Mouse (Mus musculus) liver, embryonic 14.5 days (tissue): ENCODE results near the gene Olfr231. TPM values are rescaled to one million over a fixed set of nuclear protein-coding genes. Genes with fewer than 3 reads are reported as not detected.

Experiments
- ATAC-seq: fragments of 200-750 bp; cut with Nextera tagmentation; 2 replicates; pipeline ENCODE4 v1.8.0; 2017; ENCODE audit warnings: moderate number of reproducible peaks, mild to moderate bottlenecking, moderate library complexity; ENCODE audit not compliant: insufficient read depth
- DNase-seq, 3 experiments: peaks; one replicate each; pipeline ENCODE4 v3.0.0-alpha.2; 2012 to 2013; ENCODE audit warnings: low read depth in 3 of 3, low spot score in 3 of 3
- H3K27ac ChIP-seq: fragments of 300-500 bp; sonication (generic); 2 replicates; pipeline ENCODE4 v1.5.1; 2014; ENCODE audit warnings: moderate library complexity, mild to moderate bottlenecking, control low read depth, inconsistent platforms
- H3K27me3 ChIP-seq: fragments of 300-500 bp; sonication (generic); 2 replicates; pipeline ENCODE4 v1.6.1; 2014; ENCODE audit warnings: mild to moderate bottlenecking, low read length, moderate library complexity; ENCODE audit not compliant: control insufficient read depth, insufficient read depth
- H3K36me3 ChIP-seq: fragments of 300-500 bp; sonication (generic); replicated peaks from 2 replicates; pipeline ENCODE4 v1.6.1; 2014; ENCODE audit warnings: low read depth; ENCODE audit not compliant: control insufficient read depth, insufficient read depth
- H3K4me1 ChIP-seq, 2 experiments: fragments of 200-500 bp in 1 of 2; fragments of 300-500 bp in 1 of 2; sonication (generic) in 1 of 2; replicated peaks; 2 replicates each; pipeline ENCODE4 v1.6.1; 2012 to 2014; ENCODE audit warnings: antibody characterized with exemption in 1 of 2, inconsistent platforms in 1 of 2, low read length in 1 of 2; ENCODE audit not compliant: control insufficient read depth in 2 of 2, insufficient read depth in 2 of 2
- H3K4me2 ChIP-seq: fragments of 300-500 bp; sonication (generic); 2 replicates; pipeline ENCODE4 v1.6.1; 2014; ENCODE audit warnings: low read depth, mild to moderate bottlenecking, control low read depth, moderate library complexity
- H3K4me3 ChIP-seq, 2 experiments: fragments of 200-500 bp in 1 of 2; fragments of 300-500 bp in 1 of 2; sonication (generic) in 1 of 2; 2 replicates each; pipeline ENCODE4 v1.5.1; 2012 to 2014; ENCODE audit warnings: low read depth in 2 of 2, low read length in 2 of 2, mild to moderate bottlenecking in 2 of 2, control low read depth in 1 of 2, inconsistent platforms in 1 of 2, moderate library complexity in 1 of 2; ENCODE audit not compliant: insufficient read depth in 1 of 2
- H3K9ac ChIP-seq: fragments of 300-500 bp; sonication (generic); replicated peaks from 2 replicates; pipeline ENCODE4 v1.6.1; 2014; ENCODE audit warnings: mild to moderate bottlenecking, control low read depth, moderate library complexity
- H3K9me3 ChIP-seq: fragments of 300-500 bp; sonication (generic); 2 replicates; pipeline ENCODE4 v1.6.1; 2016; ENCODE audit warnings: low read length, mixed read lengths; ENCODE audit not compliant: control insufficient read depth
- CTCF ChIP-seq: IDR thresholded peaks from 2 replicates; pipeline ENCODE4 v1.5.1; 2016; ENCODE audit warnings: antibody characterized with exemption, low read depth, control low read depth
- EP300 ChIP-seq: IDR thresholded peaks from 2 replicates; pipeline ENCODE4 v1.6.1; 2016; ENCODE audit warnings: antibody characterized with exemption, low read depth
- WGBS: fragments of 180-500 bp; shearing (Covaris S2); extraction: QIAGEN DNeasy Blood & Tissue Kit; methylation state at CpG from one replicate; pipeline ENCODE4 v1.1.7; 2014; ENCODE audit not compliant: insufficient replicate concordance; 5-methylcytosine and 5-hydroxymethylcytosine counted together
- polyA plus RNA-seq, 2 experiments: library from polyadenylated mRNA; depleted of rRNA in 1 of 2; stranded (reverse) in 1 of 2; unstranded in 1 of 2; fragments of >200 nt; fragmentation: Nextera tagmentation in 1 of 2; extraction: Ambion mirVana in 1 of 2; gene quantifications; 2 replicates each; pipeline versions ENCODE4 v1.2.1 to v1.2.3; 2012 to 2014

The Olfr231 gene
- polyA plus RNA-seq, 2 experiments = not detected

DNA sequence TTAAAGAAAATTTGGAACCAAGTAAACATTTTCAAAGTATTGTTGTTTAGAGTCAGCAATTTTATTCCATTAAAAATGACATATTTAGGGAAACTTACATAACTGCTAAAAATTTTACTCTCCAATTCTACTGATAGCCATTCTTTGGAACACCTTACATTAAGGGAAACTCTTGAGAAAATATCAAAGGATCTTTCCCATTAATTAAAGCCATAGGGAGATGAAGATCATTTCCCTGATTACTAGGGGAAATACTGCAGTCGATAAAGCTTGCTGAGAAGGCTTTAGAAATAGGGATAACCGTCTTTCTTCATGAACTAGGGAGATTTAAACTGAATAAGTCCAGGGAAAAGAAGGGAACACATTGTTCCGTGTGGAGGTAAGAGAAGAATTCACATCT is 10.3 kb upstream of the Olfr231 start, which contains the start of gene Olfr424:
Gene Olfr424 (plus strand): TSS at position 301 of the 400 bp plus-strand sequence.
- no peaks in the 10 kb centered on the region for H3K27me3 ChIP-seq
- H3K36me3 ChIP-seq = no peaks in the 10 kb centered on the region
- no peak within 1 kb of the TSS for H3K9ac ChIP-seq
- TF ChIP-seq EP300 (no peak), CTCF (no peak)
- DNase-seq = no peak
- 55% methylated on average over 3 of the region's 3 CpGs for WGBS
- H3K4me2 ChIP-seq = no peak within 1 kb of the TSS
- H3K4me1 ChIP-seq = no peaks in the 10 kb centered on the region
- no peak within 1 kb of the TSS for H3K27ac ChIP-seq
- no peak for ATAC-seq
- no peaks in the 10 kb centered on the region for H3K9me3 ChIP-seq
- H3K4me3 ChIP-seq = no peak within 1 kb of the TSS

- TF ChIP-seq EP300 (no peak), CTCF (no peak)
- Histone ChIP-seq H3K9ac (no peak overlapping the region), H3K4me3 (no peak overlapping the region), H3K36me3 (no peaks in the 10 kb centered on the region), H3K9me3 (no peaks in the 10 kb centered on the region), H3K4me2 (no peak overlapping the region), H3K27me3 (no peaks in the 10 kb centered on the region), H3K27ac (no peak overlapping the region), H3K4me1 (no peaks in the 10 kb centered on the region)
- ATAC-seq (no peak), DNase-seq (no peak)
- WGBS = 35% methylated on average over 2 of the region's 2 CpGs
Measured at GRCm38 (mm10) chr1:174103735-174104134, 17.2 kb downstream of the Olfr231 start.

- H3K4me3 ChIP-seq = no peak within 1 kb of the TSS
- H3K4me2 ChIP-seq = no peak within 1 kb of the TSS
- DNase-seq (no peak), ATAC-seq (no peak)
- H3K4me1 ChIP-seq = no peaks in the 10 kb centered on the region
- no peak within 1 kb of the TSS for H3K27ac ChIP-seq
- no peaks in the 10 kb centered on the region for H3K9me3 ChIP-seq
- WGBS = 65% methylated on average over 1 of the region's 1 CpGs
- TF ChIP-seq CTCF = no peak
- TF ChIP-seq EP300 = no peak
- no peak within 1 kb of the TSS for H3K9ac ChIP-seq
- H3K36me3 ChIP-seq = no peaks in the 10 kb centered on the region
- H3K27me3 ChIP-seq = no peaks in the 10 kb centered on the region
Measured at GRCm38 (mm10) chr1:174096591-174096990, 24.4 kb downstream of the Olfr231 start, which contains the start of gene Olfr427. Gene Olfr427, plus strand, starts transcription at chr1:174096891.

- Histone ChIP-seq H3K4me2 (no peak within 1 kb of the TSS), H3K27me3 (no peaks in the 10 kb centered on the region), H3K36me3 (no peaks in the 10 kb centered on the region), H3K4me1 (no peaks in the 10 kb centered on the region), H3K4me3 (no peak within 1 kb of the TSS), H3K27ac (no peak within 1 kb of the TSS), H3K9me3 (no peaks in the 10 kb centered on the region), H3K9ac (no peak within 1 kb of the TSS)
- ATAC-seq (no peak), DNase-seq (no peak)
- 68% methylated on average over 2 of the region's 2 CpGs for WGBS
- TF ChIP-seq CTCF (no peak), EP300 (no peak)
Measured at GRCm38 (mm10) chr1:174084031-174084430, 36.9 kb downstream of the Olfr231 start, which contains the start of gene Olfr429. Gene Olfr429, plus strand, starts transcription at chr1:174084331.

DNA sequence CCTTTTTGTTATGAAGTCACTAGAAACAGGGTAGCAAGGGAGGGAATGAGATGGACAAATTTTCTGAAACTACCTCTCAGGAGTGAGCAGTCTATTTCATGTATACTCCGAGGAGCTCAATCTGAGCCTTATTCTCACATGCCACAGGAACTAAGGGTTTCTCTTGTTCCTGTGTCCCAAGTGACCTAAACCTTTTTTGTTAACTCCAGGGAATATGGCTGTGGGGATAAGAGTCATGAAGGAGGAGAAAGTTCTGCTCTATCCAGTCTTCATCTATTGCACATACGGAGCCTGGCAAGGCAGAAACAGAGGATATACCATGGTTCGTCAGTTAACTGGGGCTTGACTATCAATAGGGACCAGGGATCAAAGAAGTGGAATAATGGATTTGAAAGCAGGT is 54.7 kb downstream of the Olfr231 start, which contains the start of gene Olfr430:
Gene Olfr430 (plus strand): TSS at position 301 of the 400 bp plus-strand sequence.
- Histone ChIP-seq H3K27me3 (no peaks in the 10 kb centered on the region), H3K9me3 (no peaks in the 10 kb centered on the region), H3K4me2 (no peak within 1 kb of the TSS), H3K4me1 (no peaks in the 10 kb centered on the region), H3K36me3 (no peaks in the 10 kb centered on the region), H3K9ac (no peak within 1 kb of the TSS), H3K4me3 (no peak within 1 kb of the TSS), H3K27ac (no peak within 1 kb of the TSS)
- ATAC-seq (no peak), DNase-seq (no peak)
- WGBS = 71% methylated on average over 3 of the region's 3 CpGs
- TF ChIP-seq CTCF (no peak), EP300 (no peak)

Other genes starting within 250 kb of the Olfr231 start
- gene Ifi211, start 208.1 kb downstream of the Olfr231 start, polyA plus RNA-seq (2012; rRNA removed) = 0.61 and 1.2 TPM in 2 replicates
- 1.5 and 1.6 TPM in 2 replicates for gene Ifi211, start 208.1 kb downstream of the Olfr231 start, polyA plus RNA-seq (2014; fragmentation: Nextera tagmentation; extraction: Ambion mirVana)
- gene Mndal, start 178.7 kb downstream of the Olfr231 start, polyA plus RNA-seq (2012; rRNA removed) = 1.0 and 2.6 TPM in 2 replicates
- gene Mndal, start 178.7 kb downstream of the Olfr231 start, polyA plus RNA-seq (2014; fragmentation: Nextera tagmentation; extraction: Ambion mirVana) = 2.0 and 2.8 TPM in 2 replicates
- 1.1 and 1.4 TPM in 2 replicates for gene Ifi203, start 178.5 kb downstream of the Olfr231 start, polyA plus RNA-seq (2012; rRNA removed)
- 2.1 and 2.9 TPM in 2 replicates for gene Ifi203, start 178.5 kb downstream of the Olfr231 start, polyA plus RNA-seq (2014; fragmentation: Nextera tagmentation; extraction: Ambion mirVana)
- gene Ifi202b, start 138.4 kb downstream of the Olfr231 start, polyA plus RNA-seq (2012; rRNA removed) = not detected in 2 replicates
- gene Ifi202b, start 138.4 kb downstream of the Olfr231 start, polyA plus RNA-seq (2014; fragmentation: Nextera tagmentation; extraction: Ambion mirVana) = not detected in 2 replicates
- gene Ifi205, start 89.4 kb downstream of the Olfr231 start, polyA plus RNA-seq (2012; rRNA removed) = 0.24 and 0.28 TPM in 2 replicates
- 0.67 and 0.68 TPM in 2 replicates for gene Ifi205, start 89.4 kb downstream of the Olfr231 start, polyA plus RNA-seq (2014; fragmentation: Nextera tagmentation; extraction: Ambion mirVana)
- 0.06 and 0.10 TPM in 2 replicates for gene Olfr433, start 80.5 kb downstream of the Olfr231 start, polyA plus RNA-seq (2012; rRNA removed)
- 0.03 and 0.08 TPM in 2 replicates for gene Olfr433, start 80.5 kb downstream of the Olfr231 start, polyA plus RNA-seq (2014; fragmentation: Nextera tagmentation; extraction: Ambion mirVana)
- gene Olfr432, start 72.0 kb downstream of the Olfr231 start, polyA plus RNA-seq (2012; rRNA removed) = not detected in 2 replicates
- gene Olfr432, start 72.0 kb downstream of the Olfr231 start, polyA plus RNA-seq (2014; fragmentation: Nextera tagmentation; extraction: Ambion mirVana) = not detected in 2 replicates
- not detected in 2 replicates for gene Olfr430, start 54.6 kb downstream of the Olfr231 start, polyA plus RNA-seq (2012; rRNA removed)
- gene Olfr430, start 54.6 kb downstream of the Olfr231 start, polyA plus RNA-seq (2014; fragmentation: Nextera tagmentation; extraction: Ambion mirVana) = not detected in 2 replicates
- not detected in 2 replicates for gene Olfr429, start 36.8 kb downstream of the Olfr231 start, polyA plus RNA-seq (2012; rRNA removed)
- not detected in 2 replicates for gene Olfr429, start 36.8 kb downstream of the Olfr231 start, polyA plus RNA-seq (2014; fragmentation: Nextera tagmentation; extraction: Ambion mirVana)
- not detected in 2 replicates for gene Olfr427, start 24.3 kb downstream of the Olfr231 start, polyA plus RNA-seq (2012; rRNA removed)
- not detected in 2 replicates for gene Olfr427, start 24.3 kb downstream of the Olfr231 start, polyA plus RNA-seq (2014; fragmentation: Nextera tagmentation; extraction: Ambion mirVana)
- gene Olfr424, start 10.4 kb upstream of the Olfr231 start, polyA plus RNA-seq (2012; rRNA removed) = not detected in 2 replicates
- not detected in 2 replicates for gene Olfr424, start 10.4 kb upstream of the Olfr231 start, polyA plus RNA-seq (2014; fragmentation: Nextera tagmentation; extraction: Ambion mirVana)
- gene Olfr420, start 34.5 kb upstream of the Olfr231 start, polyA plus RNA-seq (2012; rRNA removed) = not detected in 2 replicates
- 0.30 and 1.1 TPM in 2 replicates for gene Olfr420, start 34.5 kb upstream of the Olfr231 start, polyA plus RNA-seq (2014; fragmentation: Nextera tagmentation; extraction: Ambion mirVana)
- gene Spta1, start 51.6 kb upstream of the Olfr231 start, polyA plus RNA-seq (2012; rRNA removed) = 23.1 and 38.7 TPM in 2 replicates
- gene Spta1, start 51.6 kb upstream of the Olfr231 start, polyA plus RNA-seq (2014; fragmentation: Nextera tagmentation; extraction: Ambion mirVana) = 45.0 and 49.1 TPM in 2 replicates
- gene Olfr419, start 130.9 kb upstream of the Olfr231 start, polyA plus RNA-seq (2012; rRNA removed) = not detected in 2 replicates
- 0.16 and 0.27 TPM in 2 replicates for gene Olfr419, start 130.9 kb upstream of the Olfr231 start, polyA plus RNA-seq (2014; fragmentation: Nextera tagmentation; extraction: Ambion mirVana)
- not detected in 2 replicates for gene Mptx1, start 209.4 kb upstream of the Olfr231 start, polyA plus RNA-seq (2012; rRNA removed)
- not detected in 2 replicates for gene Mptx1, start 209.4 kb upstream of the Olfr231 start, polyA plus RNA-seq (2014; fragmentation: Nextera tagmentation; extraction: Ambion mirVana)
- 0.01 TPM in 2 replicates for gene Olfr417, start 244.0 kb upstream of the Olfr231 start, polyA plus RNA-seq (2012; rRNA removed)
- 0.04 TPM in 1 of 2 replicates, not detected in the other for gene Olfr417, start 244.0 kb upstream of the Olfr231 start, polyA plus RNA-seq (2014; fragmentation: Nextera tagmentation; extraction: Ambion mirVana)